Mouse (Mus musculus) ovary, postnatal 36 days (tissue): Measurements from ENCODE around the gene Smpd3.
A peak's percentile ranks its signal among the peaks of the same experiment; 100 is the strongest.

ENCODE experiments used
- DNase-seq: peaks from one replicate; pipeline ENCODE4 v3.0.0; 2022; ENCODE audit warnings: low spot score, mixed read lengths

The Smpd3 gene

GRCm38 (mm10) chr8:106289464-106289863 lies 48.3 kb downstream of the Smpd3 start:
- no peak for DNase-seq

GRCm38 (mm10) chr8:106288732-106289131 lies 49.1 kb downstream of the Smpd3 start:
- DNase-seq = no peak

GRCm38 (mm10) chr8:106287445-106287844 lies 50.3 kb downstream of the Smpd3 start:
- DNase-seq = no peak

GRCm38 (mm10) chr8:106280844-106281243 lies 56.9 kb downstream of the Smpd3 start:
- DNase-seq = no peak

GRCm38 (mm10) chr8:106280154-106280553 lies 57.6 kb downstream of the Smpd3 start:
- DNase-seq = no peak

- DNase-seq = no peak
Measured at GRCm38 (mm10) chr8:106278367-106279042, 59.3 kb downstream of the Smpd3 start.

- DNase-seq = no peak
Measured at GRCm38 (mm10) chr8:106276709-106277317, 61.0 kb downstream of the Smpd3 start.

- DNase-seq = no peak
Measured at GRCm38 (mm10) chr8:106273468-106273867, 64.3 kb downstream of the Smpd3 start.

- no peak for DNase-seq
Measured at GRCm38 (mm10) chr8:106271378-106271777, 66.4 kb downstream of the Smpd3 start.

- DNase-seq = no peak
Measured at GRCm38 (mm10) chr8:106270804-106271203, 67.0 kb downstream of the Smpd3 start.

- DNase-seq = no peak
Measured at GRCm38 (mm10) chr8:106268710-106269346, 69.0 kb downstream of the Smpd3 start.

GRCm38 (mm10) chr8:106265398-106265797 lies 72.4 kb downstream of the Smpd3 start:
- no peak for DNase-seq

- no peak for DNase-seq
Measured at GRCm38 (mm10) chr8:106263928-106264327, 73.9 kb downstream of the Smpd3 start.

- DNase-seq = peak; percentile 23
Measured at GRCm38 (mm10) chr8:106262343-106262742, 75.4 kb downstream of the Smpd3 start.

GRCm38 (mm10) chr8:106260894-106261293 lies 76.9 kb downstream of the Smpd3 start:
- DNase-seq = no peak

GRCm38 (mm10) chr8:106259579-106260255 lies 78.1 kb downstream of the Smpd3 start:
- no peak for DNase-seq

- no peak for DNase-seq
Measured at GRCm38 (mm10) chr8:106258169-106258568, 79.6 kb downstream of the Smpd3 start.

- DNase-seq = no peak
Measured at GRCm38 (mm10) chr8:106250186-106250585, 87.6 kb downstream of the Smpd3 start.

GRCm38 (mm10) chr8:106237106-106237505 lies 100.7 kb downstream of the Smpd3 start:
- DNase-seq = no peak

- no peak for DNase-seq
Measured at GRCm38 (mm10) chr8:106234567-106235261, 103.1 kb downstream of the Smpd3 start.

GRCm38 (mm10) chr8:106232751-106233150 lies 105.0 kb downstream of the Smpd3 start:
- no peak for DNase-seq

GRCm38 (mm10) chr8:106231536-106231935 lies 106.3 kb downstream of the Smpd3 start:
- no peak for DNase-seq
